Mouse (Mus musculus) 3T3-L1 (cell line): ENCODE measurements around the gene Ghrl.
"Not testable (repeated sequence)": the region's sequence is repeated elsewhere in the genome, so short reads cannot be mapped to it uniquely, and the experiment has no call there.

Experiments used
- DNase-seq: peaks from one replicate; pipeline ENCODE4 v3.0.0-alpha.2; 2015; ENCODE audit warnings: low read depth, low spot score

The Ghrl gene

GRCm38 (mm10) chr6:113719878-113720277 is at the start of gene Ghrl:
Gene Ghrl (minus strand): TSS chr6:113719880.
- no peak for DNase-seq

- no peak for DNase-seq
Observed at GRCm38 (mm10) chr6:113768804-113769203, 49.1 kb upstream of the Ghrl start.

- peak; percentile 90 for DNase-seq
Observed at GRCm38 (mm10) chr6:113761644-113762043, 42.0 kb upstream of the Ghrl start.

- no peak for DNase-seq
Observed at GRCm38 (mm10) chr6:113749119-113749685, 29.5 kb upstream of the Ghrl start.

GRCm38 (mm10) chr6:113748351-113748750 is 28.7 kb upstream of the Ghrl start:
- no peak for DNase-seq

- no peak for DNase-seq
Observed at GRCm38 (mm10) chr6:113747284-113747683, 27.6 kb upstream of the Ghrl start.

GRCm38 (mm10) chr6:113745117-113745516 is 25.4 kb upstream of the Ghrl start:
- no peak for DNase-seq

GRCm38 (mm10) chr6:113743111-113743510 is 23.4 kb upstream of the Ghrl start:
- DNase-seq: no peak

- DNase-seq: no peak
Observed at GRCm38 (mm10) chr6:113742321-113742720, 22.6 kb upstream of the Ghrl start.

- no peak for DNase-seq
Observed at GRCm38 (mm10) chr6:113741425-113741824, 21.7 kb upstream of the Ghrl start.

GRCm38 (mm10) chr6:113740236-113741217 is 20.8 kb upstream of the Ghrl start, which contains the start of gene Sec13:
Gene Sec13 (minus strand): TSS chr6:113740743.
- peak; percentile 94 for DNase-seq

- DNase-seq: no peak
Observed at GRCm38 (mm10) chr6:113737318-113738046, 17.8 kb upstream of the Ghrl start.

- no peak for DNase-seq
Observed at GRCm38 (mm10) chr6:113731296-113731695, 11.6 kb upstream of the Ghrl start.

GRCm38 (mm10) chr6:113728181-113728580 is 8.5 kb upstream of the Ghrl start:
- no peak for DNase-seq

- no peak for DNase-seq
Observed at GRCm38 (mm10) chr6:113721061-113721460, 1.4 kb upstream of the Ghrl start.

- no peak for DNase-seq
Observed at GRCm38 (mm10) chr6:113717541-113717940, 2.1 kb downstream of the Ghrl start.

GRCm38 (mm10) chr6:113714797-113715196 is 4.9 kb downstream of the Ghrl start:
- no peak for DNase-seq

- DNase-seq: no peak
Observed at GRCm38 (mm10) chr6:113714276-113714675, 5.4 kb downstream of the Ghrl start.

- not testable (repeated sequence) for DNase-seq
Observed at GRCm38 (mm10) chr6:113713389-113713788, 6.3 kb downstream of the Ghrl start.

- no peak for DNase-seq
Observed at GRCm38 (mm10) chr6:113712718-113713117, 7.0 kb downstream of the Ghrl start.

GRCm38 (mm10) chr6:113697222-113698205 is 22.2 kb downstream of the Ghrl start:
- DNase-seq: peak; percentile 52
